Mouse (Mus musculus): ENCODE data around the gene Fam19a1.

Gene Fam19a1

GRCm38 (mm10) chr6:96437814-96438213 lies 324.9 kb downstream of the Fam19a1 start:
- no peak for DNase-seq (ENCODE audit: low spot score in 2 of 2)

- no peak for DNase-seq (ENCODE audit: low spot score in 2 of 2)
Observed at GRCm38 (mm10) chr6:96439419-96439818, 326.5 kb downstream of the Fam19a1 start.

GRCm38 (mm10) chr6:96441971-96442370 lies 329.0 kb downstream of the Fam19a1 start:
- DNase-seq (ENCODE audit: low spot score in 2 of 2): no peak

- no peak for DNase-seq (ENCODE audit: low spot score in 2 of 2)
Observed at GRCm38 (mm10) chr6:96447466-96447865, 334.5 kb downstream of the Fam19a1 start.

GRCm38 (mm10) chr6:96456266-96456665 lies 343.3 kb downstream of the Fam19a1 start:
- DNase-seq (ENCODE audit: low spot score in 2 of 2): no peak

- DNase-seq (ENCODE audit: low spot score in 2 of 2): no peak
Observed at GRCm38 (mm10) chr6:96457590-96458259, 344.8 kb downstream of the Fam19a1 start.

GRCm38 (mm10) chr6:96459041-96459440 lies 346.1 kb downstream of the Fam19a1 start:
- DNase-seq (ENCODE audit: low spot score in 2 of 2): no peak

GRCm38 (mm10) chr6:96499464-96499863 lies 386.5 kb downstream of the Fam19a1 start:
- no peak for DNase-seq (ENCODE audit: low spot score in 2 of 2)

GRCm38 (mm10) chr6:96541600-96541999 lies 428.6 kb downstream of the Fam19a1 start:
- no peak for DNase-seq (ENCODE audit: low spot score in 2 of 2)

GRCm38 (mm10) chr6:96544832-96545231 lies 431.9 kb downstream of the Fam19a1 start:
- DNase-seq (ENCODE audit: low spot score in 2 of 2): no peak

- DNase-seq (ENCODE audit: low spot score in 2 of 2): no peak
Observed at GRCm38 (mm10) chr6:96550431-96550830, 437.5 kb downstream of the Fam19a1 start.

GRCm38 (mm10) chr6:96578649-96579048 lies 465.7 kb downstream of the Fam19a1 start:
- no peak for DNase-seq (ENCODE audit: low spot score in 2 of 2)

- DNase-seq (ENCODE audit: low spot score in 2 of 2): no peak
Observed at GRCm38 (mm10) chr6:96580726-96581125, 467.8 kb downstream of the Fam19a1 start.

GRCm38 (mm10) chr6:96581187-96581586 lies 468.2 kb downstream of the Fam19a1 start:
- no peak for DNase-seq (ENCODE audit: low spot score in 2 of 2)

GRCm38 (mm10) chr6:96587427-96587826 lies 474.5 kb downstream of the Fam19a1 start:
- no peak for DNase-seq (ENCODE audit: low spot score in 2 of 2)

GRCm38 (mm10) chr6:96593031-96593430 lies 480.1 kb downstream of the Fam19a1 start:
- no peak for DNase-seq (ENCODE audit: low spot score in 2 of 2)

GRCm38 (mm10) chr6:96595201-96595600 lies 482.2 kb downstream of the Fam19a1 start:
- no peak for DNase-seq (ENCODE audit: low spot score in 2 of 2)

GRCm38 (mm10) chr6:96624196-96624595 lies 511.2 kb downstream of the Fam19a1 start:
- no peak for DNase-seq (ENCODE audit: low spot score in 2 of 2)

GRCm38 (mm10) chr6:96631518-96631917 lies 518.6 kb downstream of the Fam19a1 start:
- DNase-seq (ENCODE audit: low spot score in 2 of 2): no peak

- DNase-seq (ENCODE audit: low spot score in 2 of 2): no peak
Observed at GRCm38 (mm10) chr6:96632243-96632642, 519.3 kb downstream of the Fam19a1 start.

GRCm38 (mm10) chr6:96635663-96636062 lies 522.7 kb downstream of the Fam19a1 start:
- DNase-seq (ENCODE audit: low spot score in 2 of 2): no peak

GRCm38 (mm10) chr6:96648742-96649141 lies 535.8 kb downstream of the Fam19a1 start:
- no peak for DNase-seq (ENCODE audit: low spot score in 2 of 2)

- DNase-seq (ENCODE audit: low spot score in 2 of 2): no peak
Observed at GRCm38 (mm10) chr6:96649267-96649666, 536.3 kb downstream of the Fam19a1 start.

GRCm38 (mm10) chr6:96666311-96666710 lies 553.4 kb downstream of the Fam19a1 start:
- no peak for DNase-seq (ENCODE audit: low spot score in 2 of 2)
